Mouse (Mus musculus) naive thymus-derived CD4-positive, alpha-beta T cell, adult 2 months (primary cell): ENCODE measurements around the gene Rabl2.

Experiments used
- DNase-seq: peaks from one replicate; pipeline ENCODE4 v3.0.0-alpha.2; 2011; ENCODE audit warnings: low read depth

The Rabl2 gene

GRCm38 (mm10) chr15:89550506-89550905, 41.2 kb downstream of the Rabl2 start:
- DNase-seq = no peak

DNA sequence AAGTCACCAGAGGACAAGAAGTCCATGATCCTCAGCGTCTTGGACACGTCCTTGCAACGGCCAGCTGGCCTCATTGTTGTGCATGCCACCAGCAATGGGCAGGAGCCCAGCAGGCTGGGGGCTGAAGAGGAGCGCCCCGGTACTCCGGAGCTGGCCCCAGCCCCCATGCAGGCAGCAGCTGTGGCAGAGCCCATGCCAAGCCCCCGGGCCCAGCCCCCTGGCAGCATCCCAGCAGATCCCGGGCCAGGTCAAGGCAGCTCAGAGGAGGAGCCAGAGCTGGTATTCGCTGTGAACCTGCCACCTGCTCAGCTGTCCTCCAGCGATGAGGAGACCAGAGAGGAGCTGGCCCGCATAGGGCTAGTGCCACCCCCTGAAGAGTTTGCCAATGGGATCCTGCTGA, 42.9 kb downstream of the Rabl2 start:
- no peak for DNase-seq

DNA sequence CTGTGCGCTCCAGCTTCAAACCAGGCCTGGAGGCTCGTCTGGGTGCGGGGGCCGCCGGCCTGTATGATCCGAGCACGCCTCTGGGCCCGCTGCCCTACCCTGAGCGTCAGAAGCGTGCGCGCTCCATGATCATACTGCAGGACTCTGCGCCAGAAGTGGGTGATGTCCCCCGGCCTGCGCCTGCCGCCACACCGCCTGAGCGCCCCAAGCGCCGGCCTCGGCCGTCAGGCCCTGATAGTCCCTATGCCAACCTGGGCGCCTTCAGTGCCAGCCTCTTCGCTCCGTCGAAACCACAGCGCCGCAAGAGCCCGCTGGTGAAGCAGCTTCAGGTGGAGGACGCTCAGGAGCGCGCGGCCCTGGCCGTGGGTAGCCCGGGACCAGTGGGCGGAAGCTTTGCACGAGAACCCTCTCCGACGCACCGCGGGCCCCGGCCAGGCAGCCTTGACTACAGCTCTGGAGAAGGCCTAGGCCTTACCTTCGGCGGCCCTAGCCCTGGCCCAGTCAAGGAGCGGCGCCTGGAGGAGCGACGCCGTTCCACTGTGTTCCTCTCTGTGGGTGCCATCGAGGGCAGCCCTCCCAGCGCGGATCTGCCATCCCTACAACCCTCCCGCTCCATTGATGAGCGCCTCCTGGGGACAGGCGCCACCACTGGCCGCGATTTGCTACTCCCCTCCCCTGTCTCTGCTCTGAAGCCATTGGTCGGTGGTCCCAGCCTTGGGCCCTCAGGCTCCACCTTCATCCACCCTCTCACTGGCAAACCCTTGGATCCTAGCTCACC, 43.7 kb downstream of the Rabl2 start:
- no peak for DNase-seq

DNA sequence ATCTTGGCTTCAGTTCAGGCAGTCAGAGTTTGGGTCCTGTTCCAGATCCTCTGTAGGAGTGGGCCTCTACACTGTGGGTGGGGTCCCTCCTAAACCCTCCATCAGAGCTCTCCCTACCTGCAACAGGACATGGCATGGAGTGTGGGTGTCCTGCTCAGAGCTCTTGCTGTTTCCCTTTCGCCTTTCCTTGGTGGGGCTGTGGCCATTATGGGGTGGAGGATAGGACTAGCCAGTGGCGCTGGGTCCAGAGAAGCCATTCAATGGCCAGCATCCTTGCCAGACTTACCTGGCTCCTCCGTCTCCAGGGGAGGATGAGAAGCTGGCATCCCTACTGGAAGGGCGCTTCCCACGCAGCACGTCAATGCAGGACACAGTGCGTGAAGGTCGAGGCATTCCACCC, 44.4 kb downstream of the Rabl2 start:
- no peak for DNase-seq

- no peak for DNase-seq
Measured at GRCm38 (mm10) chr15:89544171-89544570, 47.6 kb downstream of the Rabl2 start.

DNA sequence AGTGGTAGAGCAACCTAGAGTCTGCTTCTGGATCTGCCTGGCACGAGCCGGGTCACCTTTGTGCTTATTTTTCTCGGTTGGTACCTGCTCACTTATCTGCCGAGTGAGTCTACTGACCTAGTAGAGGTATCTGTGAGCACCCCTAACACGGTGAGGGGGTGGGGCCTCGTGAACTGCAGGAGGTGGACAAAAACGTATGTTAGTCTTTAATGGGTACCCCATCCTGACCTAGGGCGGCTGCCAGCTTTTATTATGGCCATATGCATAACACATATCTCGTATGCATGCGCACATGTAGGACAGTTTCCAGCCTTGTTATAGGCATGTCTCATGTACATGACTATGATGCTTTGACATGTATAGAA, 57.9 kb downstream of the Rabl2 start:
- DNase-seq = no peak

- DNase-seq = no peak
Measured at GRCm38 (mm10) chr15:89532924-89533842, 58.5 kb downstream of the Rabl2 start.
